Mouse (Mus musculus): Measurements from ENCODE around the gene Slco2b1.
"Not testable (repeated sequence)": the region's sequence is repeated elsewhere in the genome, so short reads cannot be mapped to it uniquely, and the experiment has no call there.

The Slco2b1 gene

DNA sequence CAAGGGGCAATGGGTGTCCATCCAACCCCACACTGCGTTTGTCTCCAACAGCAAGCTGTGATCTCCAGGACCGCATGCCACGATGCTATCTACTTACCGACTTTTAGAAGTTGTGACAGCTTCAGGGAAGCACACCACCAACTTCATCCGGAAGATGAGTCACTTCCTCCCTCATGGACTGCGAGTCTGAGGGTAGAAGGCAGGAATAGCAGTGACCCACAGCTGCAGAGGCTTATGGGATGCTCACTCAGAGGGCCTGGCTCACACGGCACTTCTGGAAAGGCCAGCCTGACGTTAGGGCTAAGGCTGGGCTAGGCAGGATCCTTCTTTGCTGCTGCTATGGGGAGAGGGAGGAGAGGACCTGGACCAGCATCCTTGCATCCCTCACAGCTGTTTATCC lies at the start of gene Slco2b1:
TSS of gene Slco2b1 (minus strand) at position 175 of the 400 bp plus-strand sequence.
- DNase-seq (ENCODE audit: low spot score in 2 of 2), result no peak

DNA sequence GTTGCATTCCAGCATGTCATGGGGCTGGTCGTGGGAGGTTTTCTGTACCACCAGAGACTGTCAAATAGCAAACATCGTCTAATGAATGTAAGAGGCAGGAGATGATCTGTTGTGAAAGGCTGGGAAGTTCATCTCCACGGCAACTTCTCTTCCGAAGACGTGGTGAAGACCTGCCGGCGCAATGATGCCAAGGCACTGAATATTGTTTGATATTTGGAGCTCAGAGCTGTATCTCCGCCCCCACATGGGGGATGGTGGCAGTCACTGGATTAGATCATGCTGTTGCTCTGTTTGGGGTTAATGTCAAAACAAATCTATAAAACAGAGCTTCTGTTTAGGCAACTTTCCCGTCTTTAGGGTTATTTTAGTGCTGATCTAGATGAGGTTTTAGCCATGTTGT lies 28.1 kb upstream of the Slco2b1 start:
- no peak for DNase-seq (ENCODE audit: low spot score in 2 of 2)

DNA sequence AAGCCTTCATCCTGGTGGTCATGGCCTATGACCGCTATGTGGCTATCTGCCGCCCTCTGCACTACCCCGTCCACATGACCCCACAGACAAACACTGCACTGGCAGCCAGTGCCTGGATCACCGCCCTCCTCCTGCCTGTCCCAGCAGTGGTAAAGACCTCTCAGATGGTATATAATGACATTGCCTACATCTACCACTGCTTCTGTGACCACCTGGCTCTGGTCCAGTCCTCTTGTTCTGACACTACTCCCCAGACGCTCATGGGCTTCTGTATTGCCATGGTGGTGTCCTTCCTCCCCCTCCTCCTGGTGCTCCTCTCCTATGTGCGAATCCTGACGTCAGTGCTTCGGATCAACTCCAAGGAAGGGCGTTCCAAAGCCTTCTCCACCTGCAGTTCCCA lies 24.4 kb upstream of the Slco2b1 start:
- not testable (repeated sequence) for DNase-seq (ENCODE audit: low spot score in 2 of 2)

DNA sequence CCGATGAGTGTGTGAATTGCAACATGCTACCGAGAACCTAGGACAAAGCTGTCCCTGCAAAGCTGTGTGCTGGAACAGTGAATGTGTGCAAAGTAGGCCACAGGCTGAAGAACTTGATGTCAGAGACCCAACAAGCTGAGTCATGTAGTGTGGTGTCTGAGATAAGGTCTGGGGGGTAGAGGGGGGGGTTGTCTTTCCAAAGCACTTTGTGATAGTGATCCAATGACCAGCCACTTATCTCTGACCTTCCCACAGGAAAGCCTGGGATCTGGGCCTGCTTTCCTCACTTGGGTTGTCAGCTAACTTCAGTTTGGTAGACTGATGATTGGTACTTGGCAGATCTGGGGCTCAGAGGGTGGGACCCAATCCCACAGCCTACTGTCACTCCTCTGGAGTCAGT lies 23.5 kb upstream of the Slco2b1 start:
- DNase-seq (ENCODE audit: low spot score in 2 of 2), result no peak

DNA sequence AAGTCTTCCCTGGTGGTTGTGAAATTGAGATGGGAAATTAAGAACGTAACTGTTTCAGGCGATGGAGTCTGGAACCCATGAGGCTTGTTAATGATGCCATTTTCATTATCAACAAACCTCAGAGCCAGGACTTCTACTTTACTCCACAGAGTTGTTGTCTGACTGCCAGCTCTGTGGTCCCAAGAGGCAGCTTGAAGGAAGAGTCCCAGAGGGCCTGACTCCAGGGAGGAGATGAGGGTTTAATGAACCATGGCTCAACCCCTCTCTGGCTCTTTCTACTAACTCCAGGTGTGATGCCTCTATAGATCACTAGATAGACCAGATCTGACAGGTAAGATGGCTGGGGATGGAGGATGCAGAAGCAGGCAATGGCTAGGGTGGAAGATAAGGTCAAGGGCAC lies 18.8 kb upstream of the Slco2b1 start, which contains the start of gene Olfr520:
TSS of gene Olfr520 (plus strand) at position 301 of the 400 bp plus-strand sequence.
- no peak for DNase-seq (ENCODE audit: low spot score in 2 of 2)

DNA sequence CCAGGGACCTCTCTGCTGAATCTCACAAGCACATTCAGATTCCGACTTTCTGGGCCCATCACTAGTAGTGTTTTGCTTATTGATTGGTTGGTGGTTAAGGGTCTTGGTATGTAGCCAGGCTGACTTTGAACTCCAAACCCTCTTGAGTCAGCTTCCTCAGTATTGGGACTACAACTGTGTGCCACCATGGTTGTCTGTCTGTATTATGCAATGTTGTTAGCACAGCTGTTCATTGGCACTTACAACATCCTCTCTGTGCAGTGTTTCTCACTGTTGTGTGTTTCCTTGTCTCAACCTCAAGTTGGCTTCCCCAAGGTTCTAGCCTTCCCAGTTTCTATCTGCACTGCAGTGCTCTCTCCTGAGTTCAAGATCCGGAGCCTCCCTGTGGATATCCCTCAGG lies 5.4 kb upstream of the Slco2b1 start:
- no peak for DNase-seq (ENCODE audit: low spot score in 2 of 2)

DNA sequence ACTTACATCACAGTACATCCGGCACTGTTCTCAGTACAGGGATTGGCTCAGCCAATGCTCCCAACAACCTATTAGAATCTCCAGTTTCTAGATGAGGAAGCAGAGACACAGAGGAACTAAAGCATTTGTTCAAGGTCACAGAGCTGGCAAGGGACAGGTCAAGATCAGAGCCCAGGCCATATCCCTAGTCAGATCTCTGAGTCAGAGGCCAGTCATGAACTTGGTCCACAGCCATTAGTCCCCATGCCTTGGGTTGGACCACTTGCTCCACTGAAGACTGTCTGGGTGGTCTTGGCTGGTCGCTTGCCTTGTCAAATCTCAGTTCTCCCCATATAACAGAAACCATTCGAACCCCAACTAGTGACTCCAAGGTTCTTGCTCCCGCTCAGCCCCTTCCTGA lies 1.3 kb upstream of the Slco2b1 start:
- DNase-seq (ENCODE audit: low spot score in 2 of 2), result no peak

DNA sequence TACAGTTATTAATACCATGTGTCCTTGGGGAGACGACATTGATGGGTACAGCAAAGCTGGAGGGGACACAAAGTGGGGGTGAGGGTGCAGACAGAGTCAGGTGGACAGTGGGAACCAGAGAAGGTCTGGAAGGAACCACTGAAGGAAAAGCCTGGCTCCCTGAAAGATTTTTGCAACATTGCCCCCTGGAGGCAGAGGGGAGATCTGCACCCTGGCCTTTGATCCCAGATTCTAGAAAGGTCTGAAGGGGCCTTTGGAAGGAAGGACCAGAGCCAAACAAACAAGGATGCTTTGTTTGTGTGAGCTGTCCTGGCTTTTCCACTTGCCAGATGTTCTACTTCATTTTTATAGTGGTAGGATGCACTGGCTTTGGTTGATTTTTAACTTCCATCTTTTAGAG lies 664 bp downstream of the Slco2b1 start:
- peak; percentile 22 to 46 for DNase-seq (ENCODE audit: low spot score in 2 of 2)

DNA sequence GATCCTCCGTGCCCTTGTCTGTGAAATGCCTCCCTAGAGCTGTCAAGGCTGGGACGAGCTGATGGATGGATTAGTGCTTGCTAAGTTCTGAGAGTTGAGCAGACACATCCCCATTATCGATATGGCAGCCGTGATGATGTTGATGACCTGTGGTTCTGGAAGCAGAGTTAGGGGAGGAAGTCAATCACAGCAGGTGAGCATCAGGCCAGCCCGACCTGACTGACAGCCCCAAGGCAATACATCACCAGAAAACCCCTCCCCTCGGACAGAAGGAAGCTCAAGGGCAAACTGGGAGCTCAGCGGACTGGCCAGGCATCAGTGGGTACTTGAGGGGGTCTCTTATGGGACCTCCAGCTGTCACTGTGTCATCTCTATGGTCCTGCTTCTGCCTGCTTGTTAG lies 1.1 kb downstream of the Slco2b1 start:
- no peak for DNase-seq (ENCODE audit: low spot score in 2 of 2)

DNA sequence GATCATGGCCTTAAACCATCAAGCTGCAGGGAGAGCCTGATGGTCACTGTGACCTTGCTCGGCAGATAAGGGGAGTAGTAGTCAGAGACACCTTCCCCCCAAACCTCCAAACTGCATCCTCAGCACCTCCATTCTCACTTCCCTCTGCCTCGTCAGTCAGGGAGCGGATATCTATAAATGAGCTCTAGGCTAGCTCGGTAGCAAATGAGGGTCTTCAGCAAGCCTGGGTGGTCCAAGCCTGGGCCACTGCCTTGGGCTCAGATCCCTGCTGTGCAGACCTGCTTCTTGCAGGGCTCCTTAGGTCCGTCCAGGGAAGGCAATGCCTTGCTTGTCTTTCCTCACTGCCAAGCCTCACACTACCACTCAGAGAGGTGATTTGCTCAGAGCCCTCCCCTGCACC lies 2.4 kb downstream of the Slco2b1 start:
- no peak for DNase-seq (ENCODE audit: low spot score in 2 of 2)

DNA sequence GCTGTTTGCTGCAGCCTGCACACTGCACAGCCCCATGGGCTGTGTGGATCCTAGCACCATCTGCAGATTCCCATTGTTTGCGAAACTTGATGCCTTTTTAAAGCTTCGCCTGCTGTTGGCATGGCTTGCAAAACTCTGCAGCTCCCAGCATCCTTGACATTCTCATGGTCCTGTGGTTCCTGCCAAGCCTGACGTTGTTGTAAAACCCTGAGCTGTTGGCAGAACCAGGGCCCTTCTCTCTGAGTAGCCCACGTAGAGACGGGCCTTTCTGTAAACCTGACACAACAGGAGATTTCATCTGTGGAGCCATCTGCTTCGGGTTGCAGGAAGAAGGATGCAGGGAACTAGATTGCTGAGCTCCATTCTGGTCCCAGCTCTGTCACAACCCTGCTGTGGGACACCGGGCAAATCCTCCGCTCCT lies 2.8 kb downstream of the Slco2b1 start:
- DNase-seq (ENCODE audit: low spot score in 2 of 2), result peak; percentile 25 to 45

DNA sequence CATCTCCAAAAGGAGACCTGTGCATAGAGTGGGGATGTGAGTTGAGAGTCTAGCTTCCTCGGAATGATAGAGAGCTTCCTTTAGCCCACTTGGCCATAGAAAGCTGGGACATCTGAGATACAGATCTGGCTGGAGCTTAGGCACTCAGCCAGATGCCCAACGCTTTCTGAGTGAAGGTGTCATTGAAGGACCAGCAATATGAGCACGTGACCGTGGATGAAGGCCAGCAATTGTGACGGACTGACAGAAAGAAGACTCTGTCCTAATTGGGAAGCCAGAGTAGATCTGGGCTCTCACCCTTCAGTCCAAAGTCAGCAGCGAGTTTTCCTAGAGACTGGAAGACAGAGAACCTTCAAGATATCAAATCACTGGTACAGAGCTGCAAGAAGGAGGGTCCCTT lies 3.5 kb downstream of the Slco2b1 start:
- DNase-seq (ENCODE audit: low spot score in 2 of 2), result no peak

DNA sequence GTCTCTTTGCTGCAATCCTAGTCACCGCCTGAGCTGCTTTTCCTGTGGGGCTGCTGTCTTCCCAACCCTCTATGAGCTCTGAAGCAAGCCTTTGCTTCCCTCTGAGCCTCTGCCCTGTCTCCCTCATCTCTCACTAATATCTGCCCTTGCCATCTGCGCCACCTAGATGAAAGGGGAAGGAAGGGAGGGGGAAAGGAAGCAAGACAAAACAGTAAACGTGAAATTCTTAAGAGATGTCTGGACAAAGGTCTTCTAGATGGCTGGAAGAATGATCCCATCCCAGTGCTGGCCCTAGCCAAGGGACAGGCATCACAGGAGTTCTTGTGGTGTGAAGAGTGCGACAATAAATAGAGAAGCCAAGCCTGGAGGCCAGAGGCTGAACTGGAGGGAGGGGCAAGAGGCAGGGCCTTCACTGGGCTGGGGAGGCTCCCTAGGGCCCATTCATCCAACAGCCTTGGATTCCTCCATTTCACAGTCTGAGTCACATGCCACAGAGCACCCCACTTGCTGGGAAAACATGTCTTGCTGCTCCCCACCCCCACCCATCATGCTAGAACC lies 4.0 kb downstream of the Slco2b1 start:
- no peak for DNase-seq (ENCODE audit: low spot score in 2 of 2)

DNA sequence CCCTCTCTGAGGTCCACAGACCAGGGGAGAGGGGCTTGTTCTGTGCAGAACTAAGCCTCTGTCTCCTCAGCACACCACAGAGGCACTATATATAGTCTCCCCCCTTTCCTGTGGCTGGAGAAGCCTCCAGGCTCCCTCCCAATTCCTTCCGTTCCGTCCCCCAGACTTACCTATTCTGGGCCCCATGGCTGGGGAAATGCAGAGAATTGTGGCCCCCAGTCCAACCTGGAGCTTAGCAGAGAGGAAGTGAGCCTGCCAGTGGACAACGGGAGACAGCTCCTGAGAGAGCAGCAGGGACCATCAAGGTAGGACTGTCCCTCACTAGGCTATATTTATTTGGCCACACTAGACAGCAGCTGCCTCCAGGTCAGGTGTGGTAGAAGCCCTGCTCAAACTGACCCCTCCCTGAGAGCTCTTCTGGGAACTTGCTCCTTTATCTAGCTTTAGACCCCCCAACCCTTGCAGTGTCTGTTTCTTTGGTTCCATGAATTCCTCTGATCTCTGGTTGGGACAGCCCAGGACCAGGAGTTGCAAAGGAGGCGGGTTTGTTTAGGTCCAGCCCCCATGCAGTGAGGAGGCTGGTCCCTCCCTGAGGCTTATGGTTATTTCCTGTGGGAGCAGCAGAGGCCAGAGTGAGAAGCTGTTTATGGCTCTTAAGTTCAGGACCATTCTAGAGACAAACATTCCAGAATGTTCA lies 4.7 kb downstream of the Slco2b1 start:
- DNase-seq (ENCODE audit: low spot score in 2 of 2), result no peak

DNA sequence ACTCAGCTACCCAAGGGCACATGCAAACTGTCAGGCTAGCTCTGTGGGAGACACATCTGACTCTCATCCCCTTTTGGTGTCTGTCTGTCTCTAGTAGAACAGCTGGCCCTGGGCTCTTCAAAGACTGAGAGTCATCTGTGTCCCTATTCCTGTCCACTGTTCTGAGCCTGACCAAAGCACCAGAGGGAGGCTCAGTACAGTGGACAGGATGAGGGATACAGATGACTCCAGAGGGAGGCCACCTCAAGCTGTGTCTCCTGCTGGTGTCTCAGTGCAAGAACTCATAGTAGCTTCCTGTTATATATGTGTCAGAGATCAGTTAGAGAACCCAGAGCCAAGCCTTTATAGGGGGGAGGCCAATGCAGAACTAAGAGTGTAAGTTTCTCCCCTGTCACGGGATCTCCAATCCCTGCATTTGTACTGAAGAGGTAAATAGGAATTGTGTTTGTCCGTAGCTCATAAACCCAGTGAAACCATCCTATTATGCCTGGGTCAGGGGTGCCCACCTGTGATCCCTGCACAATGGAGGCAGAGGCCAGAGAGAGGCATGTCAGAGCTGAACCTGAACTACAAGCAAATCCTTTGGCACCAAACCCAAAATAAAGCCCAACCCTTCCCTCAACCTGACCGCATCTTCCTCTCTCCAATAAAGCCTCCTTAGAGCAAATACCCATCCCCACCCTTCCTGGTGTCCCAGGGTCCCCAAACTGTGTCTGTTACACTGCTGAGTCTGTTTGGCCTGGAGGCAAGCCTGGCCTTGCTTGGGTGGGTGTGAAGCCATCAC lies 6.2 kb downstream of the Slco2b1 start:
- no peak for DNase-seq (ENCODE audit: low spot score in 2 of 2)

DNA sequence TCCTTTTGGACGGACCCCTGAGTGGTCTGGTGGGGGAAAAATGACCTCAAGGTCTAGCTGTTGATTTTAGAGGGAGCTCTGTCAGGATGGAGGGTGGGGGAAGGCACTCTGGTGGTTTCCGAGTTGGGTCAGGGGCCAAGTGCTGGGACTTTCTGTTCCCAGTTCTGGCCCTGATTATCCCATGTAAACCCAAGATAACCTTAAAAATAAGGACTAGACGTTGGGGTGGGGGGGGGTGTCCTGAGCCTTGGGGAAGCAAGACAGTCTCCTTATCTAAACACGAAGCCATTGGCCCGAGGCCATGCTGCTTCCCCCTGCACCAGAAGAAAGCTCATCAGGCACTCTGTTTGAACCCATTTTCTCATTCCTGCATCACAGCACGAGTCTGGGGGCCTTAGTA lies 8.9 kb downstream of the Slco2b1 start:
- DNase-seq (ENCODE audit: low spot score in 2 of 2), result no peak

DNA sequence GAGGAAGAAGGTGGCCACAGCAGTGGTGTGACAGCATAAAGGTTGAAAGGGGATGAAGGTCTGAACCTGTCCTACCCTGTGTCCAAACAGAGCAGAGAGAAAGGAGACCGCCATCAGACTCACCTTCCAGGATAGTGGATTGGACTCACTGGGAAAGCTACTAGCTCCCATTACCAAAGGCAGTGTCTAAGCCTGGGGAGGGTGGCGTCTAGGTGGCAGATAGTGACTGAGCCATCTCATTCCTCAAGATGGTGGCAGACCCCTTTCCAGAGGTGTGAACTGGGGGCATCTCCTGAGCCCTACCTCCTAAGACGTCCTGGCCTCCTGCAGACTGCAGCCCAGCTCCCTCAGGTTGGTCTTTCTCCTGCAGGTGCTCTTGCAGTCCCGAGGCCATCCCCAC lies 10.5 kb downstream of the Slco2b1 start:
- no peak for DNase-seq (ENCODE audit: low spot score in 2 of 2)

DNA sequence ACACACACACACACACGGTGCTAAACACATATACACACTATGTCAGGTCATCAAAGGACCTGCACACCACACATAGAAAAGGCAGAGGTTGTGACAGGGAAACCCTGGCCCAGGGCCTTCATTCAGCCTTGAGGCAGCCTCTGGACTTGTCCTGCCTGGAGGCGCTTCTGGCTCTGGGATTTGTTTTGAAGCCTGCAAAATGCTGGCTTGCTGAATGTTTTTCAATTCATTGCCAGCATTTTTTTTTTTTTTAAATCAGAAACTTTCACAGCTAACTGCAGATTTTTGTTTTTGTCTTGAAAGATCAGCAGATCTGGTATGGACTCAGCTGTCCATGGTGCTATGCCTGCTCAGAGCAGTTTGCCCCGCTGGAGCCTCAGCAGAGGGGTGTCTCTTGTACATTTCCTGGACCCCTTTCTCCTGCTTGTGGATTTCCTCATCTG lies 11.4 kb downstream of the Slco2b1 start:
- DNase-seq (ENCODE audit: low spot score in 2 of 2), result no peak

DNA sequence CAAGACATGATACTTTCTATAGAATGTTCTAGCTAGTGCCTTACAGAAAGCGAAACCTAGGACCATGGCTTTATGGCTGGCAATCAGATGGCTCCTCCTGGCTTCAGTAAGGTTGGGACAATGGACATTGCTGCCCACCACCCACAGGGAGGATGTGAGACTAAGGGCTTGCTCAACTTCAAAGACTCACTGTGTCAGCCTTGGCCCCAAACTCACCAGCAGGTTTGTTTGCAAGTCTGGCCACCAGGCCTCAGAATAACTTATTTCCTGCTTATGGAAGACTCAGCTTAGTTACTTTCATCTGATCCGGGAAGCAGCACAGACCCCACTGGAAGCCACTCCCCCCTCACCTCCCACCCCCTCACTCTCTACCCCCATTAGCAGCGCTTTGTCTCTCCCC lies 12.0 kb downstream of the Slco2b1 start:
- no peak for DNase-seq (ENCODE audit: low spot score in 2 of 2)

DNA sequence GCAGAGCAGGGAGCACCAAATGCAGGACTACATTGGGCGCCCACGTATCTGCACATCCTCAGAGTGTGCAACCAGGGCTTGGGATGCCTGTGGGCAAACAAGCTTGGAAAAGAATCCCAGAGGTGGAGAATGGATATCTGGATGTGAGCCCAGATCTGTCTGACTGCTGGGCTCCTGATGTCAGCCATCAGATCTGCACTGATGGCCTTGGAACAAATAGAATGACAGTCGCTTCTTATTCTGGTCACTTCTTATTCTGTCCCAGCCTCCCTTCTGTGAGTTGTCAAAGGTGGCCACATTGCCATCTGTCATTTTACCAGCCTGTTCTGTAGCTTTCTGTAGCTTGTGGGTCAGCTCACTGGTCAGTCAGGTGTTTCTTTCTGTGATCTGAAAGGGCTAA lies 12.6 kb downstream of the Slco2b1 start:
- DNase-seq (ENCODE audit: low spot score in 2 of 2), result no peak

DNA sequence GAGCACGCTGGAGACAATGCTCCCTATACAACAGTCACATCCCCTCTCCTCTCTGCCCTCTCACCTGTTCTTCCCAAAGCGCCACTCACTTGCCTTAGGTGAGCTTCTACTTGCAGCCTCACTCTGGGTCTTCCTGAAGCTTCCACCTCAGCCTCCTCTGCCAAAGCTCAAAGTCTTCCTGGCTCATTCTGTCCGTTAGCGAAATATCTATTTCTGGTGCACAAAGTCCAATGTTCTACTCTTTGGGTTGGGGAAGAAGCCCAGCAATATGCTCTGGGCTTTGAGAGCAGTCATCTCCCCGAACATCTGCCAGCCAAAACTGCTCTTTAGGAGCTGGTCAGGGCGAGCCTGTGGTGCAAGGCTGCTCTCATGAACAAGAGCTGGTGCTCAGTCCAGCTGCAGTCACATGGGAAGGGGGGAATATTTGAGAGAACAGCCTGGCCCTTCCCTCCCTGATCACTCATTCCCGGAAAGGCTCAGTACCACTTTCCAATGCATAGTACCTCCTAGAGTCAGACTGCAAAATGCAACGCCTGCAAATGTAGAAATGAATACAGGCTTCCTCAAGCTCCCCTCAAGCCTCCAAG lies 15.6 kb downstream of the Slco2b1 start:
- DNase-seq (ENCODE audit: low spot score in 2 of 2), result no peak

DNA sequence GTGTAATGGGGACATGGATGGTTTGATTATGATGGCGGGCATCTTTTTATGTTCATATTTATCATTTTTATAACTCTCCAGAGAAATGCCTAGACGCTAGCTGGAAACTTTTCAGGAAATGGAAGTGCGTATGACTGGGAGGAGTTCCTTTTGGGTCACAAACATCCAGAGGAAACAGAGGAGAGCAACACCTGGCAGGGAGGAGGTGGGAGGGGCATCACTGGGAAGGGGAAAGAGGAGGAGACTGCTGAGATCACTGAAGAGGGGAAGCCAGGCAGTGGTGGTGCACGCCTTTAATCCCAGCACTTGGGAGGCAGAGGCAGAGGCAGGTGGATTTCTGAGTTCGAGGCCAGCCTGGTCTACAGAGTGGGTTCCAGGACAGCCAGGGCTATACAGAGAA lies 16.7 kb downstream of the Slco2b1 start:
- not testable (repeated sequence) for DNase-seq (ENCODE audit: low spot score in 2 of 2)

DNA sequence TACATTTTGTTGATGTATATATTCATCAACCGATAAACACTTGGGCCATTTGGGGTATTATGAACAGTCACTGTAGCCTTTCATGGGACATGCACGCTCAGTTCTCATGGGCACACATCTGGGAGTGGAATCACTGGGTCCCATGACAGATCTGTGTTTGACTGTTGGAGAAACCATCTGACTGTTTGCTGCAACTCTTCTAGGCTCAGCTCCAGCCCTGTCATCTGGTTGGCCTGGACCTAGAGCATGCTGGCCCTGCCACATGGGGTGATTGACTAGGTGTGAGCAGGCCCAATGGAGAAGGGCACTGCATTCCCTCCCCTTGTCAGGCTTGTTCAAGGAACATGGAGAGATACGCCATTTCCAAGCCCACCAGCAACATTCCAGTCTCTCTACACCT lies 17.2 kb downstream of the Slco2b1 start:
- no peak for DNase-seq (ENCODE audit: low spot score in 2 of 2)
